26 mouse cellular contexts compared by ENCODE assay signal in the genomic region with DNA sequence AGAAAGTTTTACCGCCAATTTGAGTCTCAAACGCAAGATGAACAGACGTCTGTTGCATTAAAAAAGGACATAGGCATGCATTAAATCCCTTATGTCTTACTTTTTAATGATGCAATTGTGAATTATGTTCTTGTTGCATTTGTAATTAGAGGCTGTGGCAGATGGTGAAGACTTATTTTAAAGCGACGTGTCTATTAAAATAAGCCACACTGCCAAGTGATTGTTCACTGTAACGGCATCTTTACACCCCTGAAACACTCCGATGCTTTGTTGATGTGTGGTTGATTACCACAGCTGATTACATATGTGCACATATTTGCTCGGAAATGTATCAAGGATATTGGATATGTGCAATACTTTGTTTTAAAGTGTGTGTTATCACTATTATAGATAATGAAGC.
"Had no signal": no experiment of that assay in that cellular context is flagged by ENCODE, and none has a peak within 500 bp of the region (broad histone marks: within the 10 kb centered on the region; RNA-seq: fewer than 3 reads in every experiment).

No protein-coding gene starts in this region.

- H3K9me3 ChIP-seq: heart, embryonic 13.5 days; heart, embryonic 15.5 days; hindbrain, embryonic 13.5 days; hindbrain, embryonic 15.5 days; kidney, embryonic 15.5 days; limb, embryonic 10.5 days; limb, embryonic 12.5 days had no signal

- H3K4me2 ChIP-seq: heart, embryonic 11.5 days; heart, embryonic 13.5 days; heart, embryonic 15.5 days; hindbrain, embryonic 13.5 days; hindbrain, embryonic 15.5 days; kidney, embryonic 15.5 days; limb, embryonic 12.5 days; liver, embryonic 11.5 days had no signal

- H3K9ac ChIP-seq: heart, embryonic 13.5 days; heart, embryonic 15.5 days; hindbrain, embryonic 13.5 days; hindbrain, embryonic 15.5 days; kidney, embryonic 15.5 days; limb, embryonic 12.5 days; liver, embryonic 14.5 days had no signal

- DNase-seq: gastrocnemius, postnatal 14 days; gastrocnemius, postnatal 36 days; heart, adult 11 months; heart, adult 2 months; heart, postnatal 14 days; heart, postnatal 36 days; kidney, adult 11 months; kidney, adult 2 months; kidney, adult 9 months; kidney, postnatal 14 days; kidney, postnatal 36 days; liver; lung, adult 18-20 months had no signal

- ATAC-seq: hindbrain, postnatal 0 days; intestine, embryonic 16.5 days had no signal

- H3K36me3 ChIP-seq: heart, embryonic 13.5 days; heart, embryonic 15.5 days; hindbrain, embryonic 13.5 days; hindbrain, embryonic 15.5 days; kidney, embryonic 15.5 days; limb, embryonic 10.5 days; limb, embryonic 12.5 days had no signal

- H3K4me3 ChIP-seq: heart, adult 2 months; heart, embryonic 13.5 days; heart, embryonic 15.5 days; hindbrain, embryonic 13.5 days; hindbrain, embryonic 15.5 days; kidney, embryonic 15.5 days; limb, embryonic 10.5 days; limb, embryonic 12.5 days had no signal

- H3K4me1 ChIP-seq: heart, embryonic 13.5 days; heart, embryonic 15.5 days; hindbrain, embryonic 15.5 days; kidney, embryonic 15.5 days; limb, embryonic 10.5 days; limb, embryonic 12.5 days had no signal

- H3K27ac ChIP-seq: heart, adult 2 months; heart, embryonic 13.5 days; heart, embryonic 15.5 days; hindbrain, embryonic 13.5 days; hindbrain, embryonic 15.5 days; hindbrain, postnatal 0 days; kidney, embryonic 15.5 days; kidney, postnatal 0 days; limb, embryonic 10.5 days; limb, embryonic 12.5 days; liver, embryonic 14.5 days had no signal

- H3K27me3 ChIP-seq: heart, embryonic 13.5 days; heart, embryonic 15.5 days; hindbrain, embryonic 13.5 days; hindbrain, embryonic 15.5 days; kidney, embryonic 15.5 days; limb, embryonic 12.5 days had no signal
